Mouse (Mus musculus) 3134 (cell line): Measurements from ENCODE around the gene Cul4a.
A peak's percentile ranks its signal among the peaks of the same experiment; 100 is the strongest.
"Not testable (repeated sequence)": the region's sequence is repeated elsewhere in the genome, so short reads cannot be mapped to it uniquely, and the experiment has no call there.

Source experiments
- DNase-seq: peaks from one replicate; pipeline ENCODE4 v3.0.0-alpha.2; 2011; ENCODE audit warnings: low spot score; ENCODE audit not compliant: insufficient read length; ENCODE audit errors: extremely low read depth

The Cul4a gene

DNA sequence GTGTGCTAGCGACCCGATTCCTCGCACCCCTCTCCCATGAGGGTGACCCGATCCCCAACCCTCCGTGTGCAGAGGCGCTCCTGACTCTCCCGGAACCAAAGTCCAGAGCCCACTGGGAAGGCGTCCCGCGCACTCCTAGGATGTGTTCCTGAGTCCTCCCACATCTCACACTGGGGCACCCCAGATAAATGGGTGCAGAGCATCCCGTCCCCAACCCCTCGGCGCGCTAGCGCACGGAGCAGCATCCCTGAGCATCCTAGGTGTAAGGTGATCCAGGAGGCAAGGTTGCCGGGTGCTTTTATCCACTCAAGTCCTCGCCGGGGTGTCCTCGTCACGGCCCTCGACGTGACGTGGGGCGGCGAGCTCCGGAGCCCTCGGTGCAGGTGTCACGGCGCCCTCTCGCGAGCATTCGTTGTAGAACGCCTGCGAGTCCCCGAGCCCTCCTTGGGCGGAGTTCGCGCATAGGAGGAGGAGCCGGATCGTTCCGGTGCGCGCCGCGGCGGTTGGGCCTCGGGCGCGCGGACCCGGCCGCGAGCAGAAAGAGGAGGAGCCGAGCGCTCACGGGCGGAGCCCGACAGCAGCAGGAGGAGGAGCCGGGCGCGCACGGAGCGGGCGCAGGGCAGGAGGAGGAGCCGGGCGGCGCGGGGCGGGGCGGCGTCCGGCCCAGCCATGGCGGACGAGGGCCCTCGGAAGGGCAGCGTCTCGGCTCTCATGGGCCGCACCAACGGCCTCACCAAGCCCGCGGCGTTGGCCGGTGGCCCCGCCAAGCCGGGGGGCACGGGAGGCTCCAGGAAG lies at the start of gene Cul4a, which contains the start of gene Pcid2:
Gene Cul4a (plus strand): TSS at position 535 of the 795 bp plus-strand sequence.
Gene Pcid2 (minus strand): TSS at position 373 of the 795 bp plus-strand sequence.
- peak; percentile 97 for DNase-seq

DNA sequence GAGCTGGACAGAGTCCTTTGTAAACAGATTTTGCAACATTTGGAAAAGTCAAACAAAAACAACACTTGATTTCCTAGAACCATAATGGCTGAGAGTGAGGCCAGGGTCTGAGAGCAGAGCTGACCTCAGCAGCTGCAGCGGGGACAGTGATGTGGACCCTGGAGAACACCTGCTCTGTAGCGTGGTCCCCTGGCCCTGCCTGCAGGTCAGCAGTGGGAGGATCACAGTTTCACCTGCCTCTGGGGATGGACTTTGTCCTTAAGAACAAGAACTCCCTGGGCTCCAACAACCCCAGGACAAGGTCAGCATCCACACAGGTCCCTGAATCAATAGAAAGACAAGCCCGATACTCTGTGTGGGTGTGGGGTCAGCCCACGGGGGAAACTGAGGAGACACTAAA lies 48.1 kb upstream of the Cul4a start:
- no peak for DNase-seq

DNA sequence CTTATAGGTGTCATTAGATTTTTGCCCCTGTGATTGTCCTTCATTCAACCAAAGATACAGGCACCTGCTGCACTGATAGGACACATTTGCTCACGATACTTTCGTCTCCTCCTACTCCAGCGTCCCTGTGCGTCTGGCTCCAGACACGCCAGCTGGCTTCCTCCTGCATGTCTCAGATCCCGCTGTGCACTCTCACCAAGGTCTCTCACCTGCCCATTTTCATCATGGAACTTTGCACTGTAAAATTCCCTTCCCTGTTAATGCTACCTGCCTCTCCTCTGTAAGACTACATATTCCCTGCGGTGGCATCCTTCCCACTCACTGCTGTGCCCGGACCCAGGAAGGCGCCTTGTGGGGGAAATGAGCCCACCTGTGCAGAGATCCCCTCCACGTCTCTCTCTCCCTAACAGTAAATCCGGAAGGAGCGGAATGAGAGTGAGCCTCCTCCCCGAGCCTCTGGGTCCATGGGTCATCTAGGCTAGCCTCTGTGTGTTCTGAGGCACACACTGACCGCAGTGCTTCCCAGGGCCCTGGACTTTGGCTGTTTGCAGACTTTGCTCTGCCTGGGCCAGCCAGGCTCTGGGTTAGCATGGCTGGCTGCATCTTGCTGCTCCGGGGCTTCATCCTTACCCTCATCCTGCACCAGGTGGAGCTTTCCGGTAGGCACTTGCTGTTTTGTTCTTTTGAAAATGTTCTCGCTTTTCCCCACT lies 44.8 kb upstream of the Cul4a start, which contains the start of gene Proz:
Gene Proz (plus strand): TSS at position 474 of the 710 bp plus-strand sequence.
- DNase-seq: no peak

DNA sequence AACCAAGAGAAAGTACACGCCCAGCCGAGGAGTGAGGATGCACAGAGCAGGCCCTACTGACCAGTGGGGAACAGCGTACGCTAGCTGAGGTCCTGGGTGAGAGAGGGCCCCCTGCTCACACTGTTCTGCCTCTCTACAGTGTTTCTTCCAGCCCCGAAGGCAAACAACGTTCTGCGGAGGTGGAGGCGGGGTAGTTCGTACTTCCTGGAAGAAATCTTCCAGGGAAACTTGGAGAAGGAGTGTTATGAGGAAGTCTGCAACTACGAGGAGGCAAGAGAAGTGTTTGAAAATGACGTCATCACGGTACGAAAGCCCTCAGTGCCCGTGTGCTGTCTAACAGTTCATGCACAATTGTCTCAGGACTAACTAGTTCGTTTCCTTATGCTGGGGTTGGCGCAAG lies 42.3 kb upstream of the Cul4a start:
- no peak for DNase-seq

DNA sequence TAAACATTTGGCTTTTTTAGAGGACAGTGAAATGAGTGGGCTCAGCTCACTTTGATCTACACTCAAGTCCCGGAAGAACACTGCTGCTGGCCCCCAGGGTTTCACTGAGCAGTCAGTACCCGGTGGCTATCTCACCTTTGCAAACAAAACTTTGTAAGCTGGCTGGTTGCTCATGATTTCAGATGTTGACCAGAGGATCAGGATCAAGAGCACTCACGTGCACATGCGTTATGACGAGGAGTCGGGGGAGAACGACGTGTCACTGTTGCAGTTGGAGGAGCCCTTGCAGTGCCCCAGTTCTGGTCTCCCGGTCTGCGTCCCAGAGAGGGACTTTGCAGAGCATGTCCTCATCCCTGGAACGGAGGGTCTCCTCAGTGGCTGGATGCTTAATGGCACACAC lies 32.2 kb upstream of the Cul4a start:
- DNase-seq: no peak

DNA sequence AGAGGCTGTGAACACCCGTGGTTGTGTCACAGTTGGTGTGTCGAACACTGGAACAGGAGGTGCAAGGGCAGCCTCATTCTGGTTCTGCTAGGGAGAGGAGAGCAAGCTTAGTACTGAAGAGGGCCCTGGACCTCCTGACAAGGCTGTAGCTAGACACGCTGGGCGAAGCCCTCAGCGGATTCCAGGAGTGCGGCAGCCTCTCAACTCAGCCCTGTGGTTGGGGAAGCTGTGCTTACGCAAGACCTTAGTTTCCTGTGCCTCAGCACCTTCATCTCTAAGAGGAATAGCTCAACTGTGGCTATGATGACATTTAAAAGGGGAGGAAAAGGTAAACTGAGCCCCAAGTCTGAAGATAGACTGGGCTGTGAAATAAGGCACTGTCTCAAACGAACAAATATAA lies 30.4 kb upstream of the Cul4a start:
- no peak for DNase-seq

DNA sequence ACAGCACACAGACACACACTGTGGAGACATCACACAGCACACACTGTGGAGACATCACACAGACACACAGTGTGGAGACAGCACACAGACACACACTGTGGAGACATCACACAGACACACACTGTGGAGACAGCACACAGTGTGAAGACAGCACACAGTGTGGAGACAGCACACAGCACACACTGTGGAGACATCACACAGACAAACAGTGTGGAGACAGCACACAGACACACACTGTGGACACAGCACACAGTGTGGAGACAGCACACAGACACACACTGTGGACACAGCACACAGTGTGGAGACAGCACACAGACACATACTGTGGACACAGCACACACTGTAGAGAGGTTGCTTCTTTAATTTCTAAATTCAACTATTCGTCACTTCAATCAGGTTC lies 29.8 kb upstream of the Cul4a start:
- not testable (repeated sequence) for DNase-seq

DNA sequence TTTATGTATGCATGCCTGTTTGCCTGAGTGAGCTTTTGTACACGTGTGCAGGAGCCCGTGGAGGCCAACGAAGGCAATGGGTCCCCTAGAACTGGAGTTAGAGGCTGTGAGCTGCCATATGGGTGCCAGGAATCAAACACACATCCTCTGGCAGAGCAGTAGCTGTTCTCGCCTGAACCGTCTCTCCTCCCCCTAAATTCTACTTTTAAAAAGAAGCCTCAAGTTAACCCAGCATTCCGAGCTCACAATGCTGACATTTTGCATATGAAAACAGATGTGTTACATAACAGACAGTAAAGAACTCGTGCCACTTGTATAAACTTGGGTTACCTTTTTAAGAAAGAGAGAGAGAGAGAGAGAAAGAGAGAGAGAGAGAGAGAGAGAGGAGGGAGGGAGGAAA lies 27.9 kb upstream of the Cul4a start:
- DNase-seq: no peak

DNA sequence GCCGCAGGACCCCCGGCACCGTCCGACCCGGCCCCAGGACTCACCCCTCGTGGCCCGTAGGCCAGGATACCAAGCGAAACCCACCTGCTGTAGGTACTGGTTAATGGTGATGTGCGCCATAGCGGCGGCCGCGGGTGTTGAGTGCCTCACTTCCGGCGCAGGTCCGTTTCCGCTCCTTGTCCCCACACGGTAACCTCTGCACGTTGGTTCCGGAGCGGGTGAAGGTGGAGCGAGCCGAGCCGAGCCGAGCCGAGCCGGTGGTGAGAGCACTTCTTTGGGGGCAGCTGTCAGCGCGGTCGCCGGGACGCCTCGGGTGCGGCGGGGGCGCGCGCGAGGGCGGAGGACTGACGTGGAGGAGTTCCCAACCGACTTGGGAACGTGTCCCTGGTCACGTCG lies 732 bp upstream of the Cul4a start:
- peak; percentile 87 for DNase-seq

DNA sequence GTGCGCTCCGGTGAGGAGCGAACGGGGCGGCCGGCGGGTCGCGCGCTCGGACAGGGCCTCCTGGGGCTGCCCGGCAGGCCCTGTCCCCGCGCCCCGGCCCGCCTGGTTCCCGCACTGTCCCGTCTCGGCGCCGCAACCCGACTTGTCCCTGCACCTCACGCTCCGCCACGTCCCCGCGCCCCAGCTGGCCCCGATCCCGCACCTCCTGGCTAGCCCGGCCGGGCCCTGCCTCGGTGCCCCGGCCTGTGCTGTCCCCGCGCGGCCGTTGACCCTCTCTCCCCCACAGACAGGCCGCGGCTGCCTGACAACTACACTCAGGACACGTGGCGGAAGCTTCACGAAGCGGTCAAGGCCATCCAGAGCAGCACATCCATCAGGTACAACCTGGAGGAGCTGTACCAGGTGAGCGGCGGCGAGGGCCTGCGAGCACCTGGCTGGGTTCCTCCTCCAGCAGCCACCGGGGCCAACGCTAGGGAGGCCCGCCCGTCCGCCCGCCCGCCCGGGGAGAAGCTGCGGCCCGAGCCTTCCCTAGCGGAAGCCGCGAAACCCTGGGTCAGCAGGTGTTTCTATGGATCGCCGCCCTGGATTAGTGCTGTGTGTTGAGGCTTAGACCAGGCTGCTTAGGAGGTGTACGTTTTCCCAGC lies 609 bp downstream of the Cul4a start:
- no peak for DNase-seq

DNA sequence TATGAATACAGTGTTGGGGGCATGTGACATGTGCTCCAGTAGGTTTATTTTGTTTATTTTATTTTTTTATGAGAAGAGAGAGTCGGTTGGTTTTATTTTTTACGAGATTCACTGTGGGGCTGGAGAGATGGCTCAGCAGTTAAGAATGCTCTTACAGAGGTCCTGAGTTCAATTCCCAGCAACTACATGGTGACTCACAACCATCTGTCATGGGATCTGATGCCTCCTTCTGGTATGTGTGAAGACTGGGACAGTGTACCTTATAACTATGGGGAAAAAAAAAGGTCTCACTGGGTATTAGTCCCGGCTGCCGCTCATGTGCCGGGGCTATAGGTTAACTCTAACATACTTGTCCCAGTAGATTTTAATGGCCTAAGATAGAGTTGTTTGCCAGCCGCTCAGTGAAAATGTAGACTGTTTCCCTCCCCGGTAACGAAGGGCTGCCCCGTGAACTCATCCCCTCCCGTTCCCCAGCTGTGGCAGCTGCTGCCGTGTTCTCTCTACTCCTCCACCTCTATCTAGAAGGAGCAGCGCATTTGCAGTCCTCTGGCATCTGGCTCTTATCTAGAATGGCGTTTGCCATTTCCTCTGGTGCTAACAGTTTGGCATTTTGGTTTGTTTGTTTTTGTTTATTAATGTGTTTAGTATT lies 2.7 kb downstream of the Cul4a start:
- DNase-seq: peak; percentile 30

DNA sequence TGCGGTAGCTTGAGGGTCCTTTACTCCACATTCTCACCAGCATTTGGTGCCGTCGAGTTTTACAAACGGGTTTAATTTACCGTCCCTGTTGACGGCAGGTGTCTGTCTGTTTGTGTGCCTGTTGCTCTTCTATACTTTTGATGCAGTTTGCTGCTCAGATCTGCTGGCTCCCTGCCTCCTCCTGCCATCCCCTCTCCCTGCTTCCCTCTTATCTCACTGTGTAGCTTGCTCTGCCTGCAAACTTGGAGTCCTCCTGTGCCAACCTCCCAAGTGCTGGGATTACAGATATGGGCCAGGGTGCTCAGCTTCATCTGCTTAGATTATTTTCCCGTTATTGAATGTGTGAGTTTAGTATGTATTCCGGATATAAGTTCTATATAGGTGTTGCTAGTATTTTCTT lies 3.5 kb downstream of the Cul4a start:
- no peak for DNase-seq

DNA sequence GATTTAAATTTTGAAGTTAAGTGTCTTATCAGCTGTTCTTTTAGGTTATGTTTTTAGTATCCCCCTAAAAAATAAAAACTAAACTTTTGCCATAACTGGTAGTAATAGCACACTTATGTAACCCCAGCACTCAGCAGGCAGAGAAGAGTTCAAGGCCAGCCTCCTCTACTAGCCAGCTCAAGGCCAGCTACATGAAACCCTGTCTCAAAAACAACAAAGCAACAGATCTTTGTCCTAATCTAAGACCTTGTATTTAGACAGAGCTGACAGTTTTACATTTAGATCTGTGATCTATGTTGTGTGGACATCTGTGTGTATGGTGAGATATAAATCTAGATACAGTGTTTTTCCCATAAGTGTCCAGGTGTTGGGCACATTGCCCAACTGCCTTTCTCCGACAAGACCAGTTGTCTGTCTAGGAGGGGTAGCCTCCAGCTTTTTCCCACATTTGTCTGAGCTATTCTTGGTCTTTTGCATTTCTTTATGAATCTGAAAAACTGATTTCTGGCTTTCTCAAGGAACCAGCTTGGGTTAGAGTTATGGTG lies 4.1 kb downstream of the Cul4a start:
- no peak for DNase-seq

DNA sequence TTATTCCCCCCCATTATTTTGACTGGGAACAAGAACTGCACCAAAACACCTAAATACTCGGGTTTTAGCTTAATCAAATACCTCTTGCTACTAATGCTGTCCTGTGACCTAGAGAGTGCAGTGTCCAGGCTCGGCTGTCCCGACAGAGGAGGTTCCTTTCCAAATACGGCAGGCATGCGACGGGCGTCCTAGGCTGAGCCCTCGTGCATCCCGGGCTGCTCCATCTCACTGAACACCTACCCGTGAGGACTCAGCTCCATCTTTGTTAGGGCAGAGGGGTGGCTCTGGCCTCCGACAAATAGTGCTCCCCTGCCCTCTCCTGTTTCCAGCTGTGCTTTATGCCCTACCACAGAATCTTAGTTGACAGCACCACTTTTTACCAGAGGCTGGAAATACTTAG lies 6.5 kb downstream of the Cul4a start:
- no peak for DNase-seq

DNA sequence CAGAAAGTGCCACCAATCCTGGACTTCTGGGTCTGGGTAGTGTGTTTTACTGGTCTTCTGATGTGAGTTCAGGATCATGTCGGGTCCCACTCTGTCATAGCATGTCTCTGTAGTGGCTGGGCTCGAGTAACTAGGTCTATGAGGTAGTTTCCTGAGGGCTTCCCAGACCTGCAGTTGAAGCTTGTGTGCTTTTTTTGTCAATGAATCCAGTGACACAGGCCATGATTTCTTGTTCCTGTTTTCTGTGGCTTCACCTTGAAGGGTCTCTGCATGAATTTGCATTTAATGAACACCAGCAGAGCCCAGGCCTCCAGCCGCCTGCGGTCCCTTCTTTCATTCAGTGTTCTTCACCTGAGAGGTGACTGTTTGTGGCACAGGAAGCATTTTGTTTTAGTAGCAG lies 7.8 kb downstream of the Cul4a start:
- DNase-seq: no peak

DNA sequence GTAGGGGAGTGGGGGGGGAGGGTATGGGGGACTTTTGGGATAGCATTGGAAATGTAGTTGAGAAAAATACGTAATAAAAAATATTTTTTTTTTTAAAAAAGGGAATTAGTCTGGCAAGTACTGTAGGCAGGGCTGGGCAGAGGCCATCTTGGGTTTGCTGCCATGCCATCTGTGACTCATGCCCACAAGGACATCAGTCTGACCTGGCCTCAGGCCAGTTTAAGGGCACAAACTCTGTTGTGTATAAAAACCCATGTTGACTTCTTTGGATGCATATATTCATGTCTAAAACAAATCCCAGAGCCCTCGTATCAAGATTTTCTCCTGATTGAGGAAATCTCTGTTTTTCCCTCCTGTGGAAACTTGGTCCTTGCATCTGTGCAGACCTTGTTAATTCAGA lies 11.7 kb downstream of the Cul4a start:
- DNase-seq: no peak

DNA sequence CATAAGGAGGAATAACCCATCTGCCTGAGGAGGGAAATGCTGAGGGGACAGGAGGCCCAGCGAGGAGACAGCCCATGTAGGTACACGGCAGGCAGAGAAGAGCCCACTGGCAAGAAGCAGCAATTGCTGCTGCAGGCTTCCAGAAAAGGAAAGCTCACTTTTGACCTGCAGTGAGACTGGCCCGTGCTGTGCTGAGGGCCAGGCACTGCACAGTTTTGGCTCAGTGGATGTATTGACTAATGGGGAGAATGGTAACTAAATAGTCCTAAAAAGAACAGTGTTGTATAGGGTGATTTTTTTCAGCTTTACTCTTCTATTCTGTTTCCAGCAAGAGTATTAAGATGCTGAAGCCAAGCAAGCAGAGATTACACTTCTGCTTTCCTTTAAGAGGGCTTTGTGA lies 13.1 kb downstream of the Cul4a start:
- no peak for DNase-seq

DNA sequence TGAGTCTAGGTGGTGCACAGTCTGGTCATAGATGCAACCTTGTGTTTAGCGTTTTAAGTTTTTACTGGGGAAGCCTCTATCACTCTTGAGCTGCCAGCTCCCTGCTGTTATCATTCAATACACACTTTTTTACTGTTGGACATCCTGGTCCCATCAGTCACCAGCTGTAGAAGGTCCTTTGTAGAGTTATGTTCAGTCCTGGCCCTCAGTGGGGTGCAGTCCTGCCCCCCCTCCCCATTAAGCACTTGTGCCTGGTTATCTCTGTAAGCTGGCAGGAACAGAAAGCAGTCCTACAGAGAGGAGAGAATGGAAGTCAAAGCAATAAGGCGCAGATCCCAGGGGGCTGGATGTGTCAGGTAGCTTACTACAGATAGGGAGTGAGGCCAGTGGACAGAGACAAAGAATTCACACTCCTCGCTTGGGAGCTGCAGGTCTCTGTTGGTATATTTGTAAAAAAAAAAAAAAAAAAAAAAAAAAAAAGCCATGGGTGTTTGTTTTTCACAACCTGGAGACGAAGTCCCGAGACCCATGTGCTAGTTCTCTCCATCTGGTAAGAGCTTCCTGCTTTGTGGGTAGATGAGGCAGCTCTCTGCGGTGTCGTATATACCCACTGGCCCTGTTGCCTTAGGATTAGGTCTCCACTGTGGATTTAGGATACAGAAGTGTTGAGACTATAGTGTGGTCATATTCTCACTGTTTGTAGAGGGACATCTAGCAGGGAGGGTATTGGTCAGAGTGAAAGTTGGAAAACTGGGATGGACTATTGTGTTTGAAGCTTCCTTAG lies 15.7 kb downstream of the Cul4a start:
- DNase-seq: no peak

DNA sequence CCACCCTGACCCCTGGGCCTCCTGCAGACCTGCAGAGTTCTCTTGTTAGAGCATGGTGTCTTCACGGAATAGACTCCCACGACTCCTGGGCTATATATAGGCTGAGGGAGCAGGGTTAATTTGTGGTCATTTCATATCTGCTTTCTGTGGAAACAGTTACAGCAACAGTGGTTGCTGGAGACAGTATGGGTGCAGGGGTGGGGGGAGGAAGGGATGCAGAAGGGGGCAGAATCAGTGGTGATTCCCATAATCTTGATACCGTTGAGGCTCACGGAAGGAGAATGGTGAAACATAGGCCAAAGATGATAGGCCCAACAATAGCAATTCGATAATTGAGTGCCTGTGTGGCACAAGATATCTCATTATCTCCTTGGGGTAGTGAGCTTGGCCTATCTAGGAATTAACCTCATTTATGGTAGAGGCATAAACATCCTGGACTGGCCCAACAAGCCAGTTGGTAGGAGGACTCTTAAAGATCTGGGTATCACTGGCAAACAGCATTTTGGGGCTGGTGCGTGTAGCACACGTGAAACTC lies 17.5 kb downstream of the Cul4a start:
- no peak for DNase-seq

DNA sequence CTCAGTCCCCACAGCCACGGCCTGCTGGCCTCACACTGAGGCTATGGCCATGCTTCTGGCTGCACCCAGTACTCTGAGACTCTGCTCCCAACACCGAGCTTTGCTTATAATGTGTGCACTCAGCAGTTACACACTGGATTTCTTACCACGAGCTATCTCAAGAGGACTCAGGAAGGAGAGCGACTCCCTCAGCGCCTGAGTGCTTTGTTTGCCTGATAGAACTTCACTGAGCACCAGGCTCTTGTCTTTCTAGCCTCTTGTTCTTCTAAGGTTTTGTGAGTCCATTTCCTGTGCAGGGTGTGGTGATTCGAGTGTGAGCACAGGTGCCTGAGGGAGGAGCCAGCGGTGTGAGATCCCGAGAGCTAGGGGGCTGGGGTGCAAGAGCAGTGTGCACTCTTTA lies 19.5 kb downstream of the Cul4a start:
- DNase-seq: no peak
